Mouse (Mus musculus) urinary bladder, postnatal 14 days (tissue): ENCODE results near the gene Rab3il1.
A peak's percentile ranks its signal among the peaks of the same experiment; 100 is the strongest.

Source experiments
- DNase-seq: peaks from one replicate; pipeline ENCODE4 v3.0.0; 2021; ENCODE audit warnings: low spot score

The Rab3il1 gene

GRCm38 (mm10) chr19:10013913-10014312, 12.4 kb downstream of the Rab3il1 start:
- peak; percentile 40 for DNase-seq

DNA sequence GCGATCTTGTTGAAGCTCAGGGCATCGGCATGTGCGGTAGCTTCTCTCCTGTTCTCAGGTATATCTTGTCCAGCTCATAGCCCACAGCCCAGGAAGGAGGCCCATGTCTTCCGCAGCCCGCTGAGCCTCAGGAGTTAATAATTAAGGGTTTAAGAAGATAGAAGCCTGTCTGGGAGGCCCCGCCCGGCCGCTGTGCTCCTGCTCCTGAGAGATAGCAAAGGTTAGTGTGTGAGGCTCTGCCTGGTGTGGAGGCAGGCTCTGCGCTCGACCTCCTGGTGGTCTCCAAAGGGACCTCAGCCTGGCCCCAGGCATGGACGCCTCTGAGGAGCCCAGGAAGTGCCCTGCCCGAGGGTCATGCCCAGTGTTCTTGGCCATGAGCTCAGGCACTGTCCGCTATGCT, 13.4 kb downstream of the Rab3il1 start:
- no peak for DNase-seq

DNA sequence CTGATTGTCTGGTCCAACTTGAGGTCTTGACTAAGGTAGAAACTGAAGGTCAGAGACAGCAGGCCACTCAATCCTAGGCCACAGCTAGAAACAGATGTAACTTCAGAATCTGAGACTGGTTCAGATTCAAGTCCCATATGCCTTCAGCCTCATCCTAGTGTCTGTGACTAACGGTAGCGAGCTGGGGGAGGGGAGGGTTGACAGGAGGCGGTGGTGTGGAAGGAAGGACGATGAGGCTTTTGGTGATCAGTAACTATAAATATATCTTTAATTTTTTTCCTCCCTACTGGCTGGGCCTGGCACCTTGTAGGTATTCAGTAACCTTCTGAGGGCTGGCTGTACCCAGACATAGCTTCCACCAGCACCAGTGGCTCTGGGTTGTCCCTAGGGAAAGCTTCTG, 14.0 kb downstream of the Rab3il1 start:
- no peak for DNase-seq

- no peak for DNase-seq
Measured at GRCm38 (mm10) chr19:10016151-10016550, 14.7 kb downstream of the Rab3il1 start.

DNA sequence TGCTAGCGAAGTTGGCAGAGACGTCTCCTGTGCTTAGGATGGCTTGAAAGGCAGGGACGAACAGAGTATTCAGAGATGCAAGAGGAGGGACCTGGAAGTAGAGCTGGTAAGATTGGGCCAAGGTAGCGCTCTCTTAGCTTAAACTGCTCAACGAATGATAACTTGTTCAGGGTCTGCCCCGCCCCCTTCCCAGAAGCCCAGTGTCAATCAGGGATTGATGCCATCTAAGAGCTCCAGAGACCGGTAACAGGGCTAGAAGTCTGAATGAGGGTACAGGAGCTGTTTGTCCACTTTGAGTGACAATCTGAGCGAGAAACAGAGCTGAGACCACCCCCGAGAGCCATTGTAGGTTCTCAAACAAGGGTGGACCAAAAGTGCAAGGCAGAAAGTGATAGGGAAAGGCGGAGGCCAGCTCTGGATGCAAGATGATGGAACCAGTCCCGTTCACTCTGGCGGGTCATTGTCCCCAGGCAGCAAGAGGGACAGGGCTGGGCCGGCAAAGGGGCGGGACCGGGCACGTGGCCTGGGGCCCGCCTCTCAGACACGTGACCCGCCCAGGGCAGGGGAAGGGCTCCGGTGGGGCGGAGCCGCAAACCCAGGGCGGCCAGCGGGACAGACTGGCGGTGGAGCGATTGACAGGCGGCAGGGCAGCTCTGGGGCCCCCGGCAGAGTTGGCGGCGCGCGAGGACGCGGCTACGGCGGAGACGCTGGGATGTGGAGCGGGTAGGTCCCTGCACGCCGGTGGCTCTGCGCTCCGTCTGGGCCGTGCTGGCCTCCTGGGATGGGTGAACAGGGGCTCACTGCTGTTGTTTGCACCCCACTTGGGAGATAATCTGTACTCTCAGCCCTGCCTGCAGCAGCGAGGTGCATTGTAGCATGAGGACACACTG, 16.4 kb downstream of the Rab3il1 start:
- peak; percentile 89 for DNase-seq

DNA sequence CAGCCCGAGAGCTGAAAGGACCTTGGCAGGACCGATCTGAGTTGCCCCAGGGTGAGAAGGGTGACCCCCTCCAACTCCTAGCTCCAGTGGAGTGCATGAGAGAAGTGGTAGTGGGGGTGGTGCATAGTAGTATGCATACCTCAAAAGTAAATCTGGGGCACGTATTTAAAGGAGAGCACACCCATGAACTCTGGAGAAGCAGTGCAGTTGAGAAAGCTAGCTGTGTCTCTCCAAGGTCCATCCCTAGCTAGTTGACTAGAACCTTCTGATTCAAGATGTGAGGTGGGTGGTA, 17.0 kb downstream of the Rab3il1 start:
- no peak for DNase-seq

GRCm38 (mm10) chr19:10019214-10019760, 17.8 kb downstream of the Rab3il1 start:
- no peak for DNase-seq

- DNase-seq = no peak
Measured at GRCm38 (mm10) chr19:10021981-10022380, 20.5 kb downstream of the Rab3il1 start.

- peak; percentile 41 for DNase-seq
Measured at GRCm38 (mm10) chr19:10022414-10023303, 21.2 kb downstream of the Rab3il1 start.

DNA sequence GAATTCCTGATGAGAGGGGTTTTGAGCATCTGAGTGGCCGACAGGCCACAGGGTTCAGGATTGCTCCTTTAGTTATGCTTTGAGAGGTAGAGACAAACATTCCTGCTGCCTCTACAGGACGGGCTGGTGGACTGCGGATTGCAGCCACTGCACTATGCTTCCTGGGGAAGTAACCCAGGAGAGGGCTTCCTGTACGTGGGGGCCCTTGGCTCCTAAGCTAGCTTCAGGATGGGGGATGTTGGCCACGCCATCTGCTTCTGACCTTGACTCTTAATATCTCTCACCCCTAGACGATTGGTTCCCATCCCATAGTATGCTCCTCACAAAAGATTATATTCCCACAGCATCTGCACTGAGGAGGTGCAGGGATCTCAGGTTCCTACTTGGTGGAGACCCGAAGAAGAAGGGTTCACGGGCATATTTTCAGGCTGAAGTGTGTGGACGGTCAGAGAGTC, 21.9 kb downstream of the Rab3il1 start:
- DNase-seq = no peak

DNA sequence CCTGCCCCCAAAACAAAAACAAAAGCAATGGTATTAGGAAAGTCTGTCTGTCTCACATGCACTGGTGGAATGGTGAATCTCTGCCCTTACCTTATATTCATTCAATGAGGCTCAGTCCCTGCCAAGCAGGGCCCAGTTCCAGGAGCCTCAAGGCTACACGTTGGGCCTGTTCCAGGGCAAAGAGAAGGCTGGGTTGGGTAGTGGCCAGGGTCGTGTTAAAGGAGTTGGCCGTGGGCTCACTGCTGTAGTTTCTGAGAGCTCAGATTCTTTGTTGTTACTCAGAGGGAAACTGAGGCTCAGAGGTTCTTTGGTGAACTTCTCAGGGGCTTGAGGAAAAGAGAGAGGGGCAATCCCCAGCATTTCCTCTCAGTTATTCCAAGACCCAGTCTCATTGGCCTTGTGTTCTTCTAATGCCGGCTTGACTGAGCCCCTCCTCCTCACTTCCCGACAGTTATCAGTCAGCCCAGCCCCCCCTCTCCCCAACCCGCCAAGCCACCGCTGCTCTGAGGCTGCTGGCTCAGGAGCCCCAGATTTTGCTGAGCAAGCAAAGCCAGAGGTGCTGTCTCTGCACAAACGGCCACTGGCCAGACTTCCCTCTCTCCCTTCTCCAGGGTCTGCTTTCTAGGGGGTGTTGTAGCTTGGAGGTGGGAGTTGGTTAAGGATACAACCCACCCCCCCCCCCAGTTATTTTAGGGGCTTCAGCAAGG, 23.9 kb downstream of the Rab3il1 start:
- DNase-seq = peak; percentile 51

GRCm38 (mm10) chr19:10029746-10030145, 28.3 kb downstream of the Rab3il1 start:
- DNase-seq = no peak

DNA sequence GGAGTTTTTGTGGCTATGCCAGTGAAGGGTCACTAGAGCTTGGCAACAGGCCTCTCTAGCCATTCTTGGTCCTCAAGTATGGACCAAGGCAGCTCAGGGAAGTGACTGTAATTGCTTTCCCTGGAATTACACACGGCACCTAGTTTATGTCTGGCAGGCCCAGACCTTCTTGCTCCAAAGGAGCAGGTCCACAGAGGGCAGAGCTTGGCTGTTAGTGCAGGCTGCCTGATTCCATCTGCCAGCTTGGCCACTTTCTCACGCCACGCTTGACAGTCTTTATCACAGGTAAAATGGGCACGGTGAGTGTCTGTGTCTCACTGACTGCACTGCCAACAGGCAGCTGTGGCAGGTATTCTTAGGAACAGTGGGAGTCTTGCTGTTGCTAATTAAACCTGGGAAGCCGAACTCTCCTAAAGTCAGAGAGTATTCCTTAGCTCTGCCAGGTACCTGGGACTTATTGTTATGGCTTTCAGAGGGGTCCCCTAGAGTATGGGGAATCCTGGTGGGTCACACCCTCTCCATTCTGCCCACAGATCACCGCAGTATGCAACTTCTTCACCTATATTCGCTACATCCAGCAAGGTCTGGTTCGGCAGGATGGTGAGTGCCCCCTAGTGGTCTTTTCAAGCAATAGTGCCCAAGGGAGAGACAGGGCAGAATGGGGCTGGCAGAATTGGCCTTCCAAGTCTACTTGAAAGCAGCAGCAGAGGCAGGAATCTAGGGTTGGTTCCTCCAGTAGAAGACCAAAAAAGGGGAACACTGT, 31.9 kb downstream of the Rab3il1 start:
- peak; percentile 64 for DNase-seq

DNA sequence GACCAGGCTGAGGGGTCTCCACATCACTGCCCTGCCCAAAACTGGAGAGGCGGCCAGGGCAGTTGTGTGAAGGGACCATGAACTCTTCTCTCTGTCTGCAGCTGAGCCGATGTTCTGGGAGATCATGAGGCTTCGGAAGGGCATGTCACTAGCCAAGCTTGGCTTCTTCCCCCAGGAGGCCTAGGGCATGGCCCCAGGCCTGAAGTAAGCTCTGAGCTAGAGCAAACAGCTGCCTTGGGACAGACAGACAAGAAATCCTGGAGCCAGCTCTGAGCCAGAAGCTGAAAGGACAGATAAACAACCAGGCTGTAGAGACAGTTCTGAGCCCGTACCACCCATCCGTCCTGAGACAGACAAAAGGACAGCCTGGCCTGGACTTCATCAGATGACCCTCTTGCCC, 32.9 kb downstream of the Rab3il1 start:
- no peak for DNase-seq

GRCm38 (mm10) chr19:10034785-10035447, 33.4 kb downstream of the Rab3il1 start:
- peak; percentile 86 for DNase-seq

DNA sequence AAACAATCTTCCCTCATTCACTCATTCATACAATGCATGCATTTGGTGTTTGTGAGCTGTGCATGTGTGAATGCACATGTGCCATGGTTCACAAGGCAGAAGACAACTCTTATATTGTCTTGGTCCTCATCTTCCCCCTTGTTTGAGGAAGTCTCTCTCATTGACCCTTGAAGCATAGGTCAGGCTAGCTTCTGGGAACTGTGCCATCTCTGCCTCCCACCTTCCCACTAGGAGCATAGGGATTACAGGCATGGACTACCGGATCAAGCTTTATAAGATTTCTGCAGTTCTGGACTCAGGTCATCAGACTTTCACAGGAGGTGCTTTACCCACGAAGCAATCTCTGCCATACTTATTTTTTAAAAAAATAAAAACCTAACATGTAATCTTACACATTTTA, 36.1 kb downstream of the Rab3il1 start:
- no peak for DNase-seq

DNA sequence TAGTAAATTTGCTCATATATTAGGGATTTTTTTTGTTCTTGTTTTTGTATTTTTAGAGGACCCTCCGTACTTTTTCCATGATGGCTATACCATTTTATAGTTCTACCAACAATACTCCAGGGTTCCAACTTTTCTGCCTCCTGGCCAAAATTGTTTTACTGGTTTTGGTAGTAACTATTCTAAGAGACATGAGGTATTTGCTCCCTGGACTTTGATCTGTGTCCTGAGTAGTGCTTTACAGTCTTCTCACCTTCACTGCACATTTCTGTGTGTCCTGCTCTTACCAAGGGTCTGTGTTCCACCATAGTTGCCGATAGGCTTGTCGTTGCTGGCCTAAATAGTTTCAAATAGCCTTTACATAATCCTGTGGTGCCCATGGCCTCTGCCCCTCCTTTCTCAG, 36.9 kb downstream of the Rab3il1 start:
- DNase-seq = no peak

GRCm38 (mm10) chr19:10038910-10039309, 37.4 kb downstream of the Rab3il1 start:
- no peak for DNase-seq

DNA sequence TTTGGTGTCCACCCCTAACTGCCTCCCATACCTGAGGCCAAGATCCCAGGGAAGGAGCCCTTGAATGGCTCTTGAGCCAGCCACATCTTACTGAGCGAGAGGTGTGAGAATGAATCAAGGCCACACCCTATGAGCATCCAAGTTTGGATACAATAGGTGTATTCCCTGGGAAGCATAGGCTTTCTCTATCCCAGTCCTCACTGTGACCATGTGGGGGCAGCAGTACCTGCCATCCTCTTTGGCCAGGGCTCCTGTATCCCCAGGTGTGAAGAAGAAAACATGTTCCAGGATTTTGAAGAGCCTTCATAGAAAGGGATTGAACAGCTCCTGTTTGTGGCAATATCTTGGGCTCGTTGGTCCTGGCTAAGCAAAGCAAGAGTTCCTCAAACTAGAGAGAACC, 38.1 kb downstream of the Rab3il1 start:
- no peak for DNase-seq

DNA sequence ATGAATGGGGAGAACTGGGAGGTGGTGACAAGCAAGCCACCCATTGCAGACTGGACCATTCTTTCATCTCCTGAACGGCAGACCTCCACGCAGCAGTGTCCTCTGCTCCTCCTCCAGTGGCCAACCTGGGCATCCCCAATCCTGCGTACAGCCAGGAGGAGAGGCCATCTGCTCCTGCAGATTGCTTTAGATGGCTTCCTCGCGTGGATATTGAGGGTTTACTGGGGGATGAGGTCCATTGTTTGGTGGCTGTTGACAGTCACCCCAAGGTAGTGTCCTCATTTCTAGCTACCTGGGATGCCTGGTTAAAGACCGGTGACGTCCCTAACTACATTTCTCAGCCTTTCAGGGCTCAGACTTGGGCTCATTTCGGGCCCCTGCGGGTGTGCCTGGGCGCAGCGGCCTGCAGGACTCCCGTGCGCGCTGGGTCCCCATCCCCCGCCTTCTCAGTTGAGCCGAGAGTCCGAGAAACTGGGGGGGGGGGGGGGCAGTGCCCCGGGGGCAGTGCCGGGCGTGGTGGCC, 39.5 kb downstream of the Rab3il1 start:
- no peak for DNase-seq
